Mouse (Mus musculus): ENCODE results near the gene 4430402I18Rik. TPM values are rescaled to one million over a fixed set of nuclear protein-coding genes. Genes with fewer than 3 reads are reported as not detected.
"Not testable (repeated sequence)": the region's sequence is repeated elsewhere in the genome, so short reads cannot be mapped to it uniquely, and the experiment has no call there.

Gene 4430402I18Rik
- total RNA-seq (2021), result 1 to 10 TPM; 3.2 to 8.6 TPM
- long read RNA-seq, experiment 1, partial matches to known transcripts, result 2 of 8 reads
- long read RNA-seq, experiment 1, other reads (novel, unspliced or antisense), result 5 of 8 reads
- long read RNA-seq, experiment 2, partial matches to known transcripts, result 1 of 6 reads
- long read RNA-seq, experiment 2, other reads (novel, unspliced or antisense), result 5 of 6 reads

DNA sequence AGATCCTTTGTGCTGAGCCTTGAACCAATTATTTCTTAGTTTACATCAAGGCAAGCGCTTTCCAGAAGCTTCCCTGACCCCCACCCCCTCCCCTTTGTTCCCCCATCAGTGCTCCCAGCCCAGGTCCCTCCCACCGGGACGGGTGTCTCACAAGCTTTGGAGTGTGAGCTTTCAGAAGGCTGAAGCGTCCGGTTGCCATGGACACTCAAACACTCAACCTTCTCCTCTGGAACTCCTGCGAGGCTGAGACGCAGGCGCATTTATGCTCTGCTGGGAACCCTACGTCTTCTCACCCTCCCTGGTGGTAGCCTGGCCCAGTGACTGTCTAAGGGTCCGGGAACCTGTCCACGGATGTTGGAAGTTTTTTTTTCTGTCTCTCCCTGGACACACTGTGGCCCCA, at the start of gene 4430402I18Rik:
4430402I18Rik (minus strand) TSS at position 149 of the 400 bp plus-strand sequence.
- DNase-seq, result peak; percentile 37 to 41

DNA sequence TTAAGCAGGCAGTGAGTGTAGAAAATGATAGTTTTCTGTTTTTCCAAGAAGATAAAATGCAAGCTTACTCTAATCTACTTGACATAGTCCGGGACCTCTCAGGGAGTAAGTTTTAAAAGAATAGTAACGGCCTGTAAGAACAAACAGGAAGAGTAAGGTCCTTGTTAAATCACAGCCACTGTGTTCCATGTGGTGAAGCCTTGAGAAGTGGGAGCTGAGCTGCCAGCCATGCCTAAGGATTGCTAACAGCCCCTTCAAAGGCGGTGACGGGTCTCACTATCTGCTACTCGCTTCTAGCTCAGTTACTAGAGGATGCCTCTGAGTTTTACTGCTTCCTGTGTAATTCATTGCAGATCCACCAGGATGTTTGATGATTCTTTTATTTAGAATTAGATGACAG, 49.2 kb upstream of the 4430402I18Rik start:
- no peak for DNase-seq

DNA sequence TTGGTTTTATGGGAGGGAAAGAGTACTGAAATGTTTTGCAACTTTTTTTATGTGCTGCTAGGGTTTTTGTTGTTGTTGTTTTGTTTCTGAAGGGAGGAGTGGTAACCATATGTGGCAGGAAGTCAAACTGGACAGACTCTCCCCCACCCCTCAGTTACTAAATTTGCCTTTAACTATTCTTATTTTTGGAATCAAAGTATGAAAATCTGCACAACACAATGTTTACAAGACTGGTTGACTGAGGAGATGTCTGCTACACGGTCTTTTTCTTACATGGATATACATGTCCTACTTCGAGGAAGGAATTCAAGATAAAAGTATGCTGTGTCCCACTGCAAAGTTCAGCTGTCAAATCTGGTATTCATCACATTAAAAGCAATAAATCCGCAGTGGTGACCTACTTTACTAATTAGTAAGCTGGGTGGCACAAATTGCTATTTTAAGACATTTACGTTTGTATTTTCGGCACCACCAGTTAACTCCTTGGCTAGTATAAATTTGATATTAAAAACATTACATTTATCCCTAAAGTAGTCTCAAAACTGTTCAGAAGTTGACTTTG, 48.7 kb upstream of the 4430402I18Rik start:
- DNase-seq, result no peak

GRCm38 (mm10) chr19:29015410-29016203, 48.0 kb upstream of the 4430402I18Rik start:
- DNase-seq, result no peak

GRCm38 (mm10) chr19:29014466-29015055, 47.0 kb upstream of the 4430402I18Rik start:
- no peak for DNase-seq

DNA sequence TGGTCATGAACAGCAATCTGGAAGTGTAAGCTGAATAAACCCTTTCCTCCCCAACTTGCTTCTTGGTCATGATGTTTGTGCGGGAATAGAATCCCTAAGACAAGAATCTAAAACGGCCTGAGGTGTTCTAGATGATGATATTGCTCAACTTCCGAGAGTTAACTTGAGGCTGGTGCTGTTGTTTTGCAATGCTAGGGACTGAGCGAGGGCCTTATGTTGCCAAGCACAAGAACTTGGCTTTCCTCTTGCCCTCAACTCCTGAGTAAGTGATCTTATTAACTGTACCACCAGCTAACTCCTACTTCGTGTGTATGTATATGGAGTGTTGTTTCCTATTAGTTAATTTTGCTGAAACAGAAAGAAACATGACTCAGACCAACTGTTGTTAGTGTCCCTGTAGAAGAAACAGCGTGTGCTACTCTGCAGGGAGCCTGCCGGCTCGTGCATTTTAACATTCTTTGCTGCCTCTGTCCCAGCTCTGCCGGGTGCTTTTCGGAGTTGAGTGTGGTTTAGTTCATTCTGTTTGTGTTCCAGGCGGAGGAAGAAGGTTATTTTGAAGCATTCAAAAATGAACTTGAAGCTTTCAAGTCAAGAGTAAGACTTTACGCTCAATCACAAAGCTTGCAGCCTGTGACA, 43.9 kb upstream of the 4430402I18Rik start:
- no peak for DNase-seq

DNA sequence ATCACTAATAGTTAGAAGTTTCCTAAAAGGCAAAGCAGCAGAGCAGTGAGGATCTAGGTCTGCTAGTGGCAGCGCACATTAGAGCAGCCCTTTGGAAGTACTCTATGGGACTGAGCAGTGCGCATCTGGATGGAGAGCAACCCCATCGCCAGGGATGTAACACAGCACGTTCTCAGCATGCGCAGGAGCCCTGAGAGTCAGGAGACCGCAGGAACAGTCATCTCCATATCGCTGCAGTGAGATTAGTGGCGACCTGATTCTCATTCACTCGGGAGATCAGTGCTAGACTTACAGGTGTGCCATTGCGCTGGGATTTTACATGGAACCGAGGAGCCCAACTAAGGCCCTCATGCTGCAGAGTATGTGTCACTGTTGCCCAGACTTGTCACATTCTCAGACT, 41.4 kb upstream of the 4430402I18Rik start:
- DNase-seq, result no peak

DNA sequence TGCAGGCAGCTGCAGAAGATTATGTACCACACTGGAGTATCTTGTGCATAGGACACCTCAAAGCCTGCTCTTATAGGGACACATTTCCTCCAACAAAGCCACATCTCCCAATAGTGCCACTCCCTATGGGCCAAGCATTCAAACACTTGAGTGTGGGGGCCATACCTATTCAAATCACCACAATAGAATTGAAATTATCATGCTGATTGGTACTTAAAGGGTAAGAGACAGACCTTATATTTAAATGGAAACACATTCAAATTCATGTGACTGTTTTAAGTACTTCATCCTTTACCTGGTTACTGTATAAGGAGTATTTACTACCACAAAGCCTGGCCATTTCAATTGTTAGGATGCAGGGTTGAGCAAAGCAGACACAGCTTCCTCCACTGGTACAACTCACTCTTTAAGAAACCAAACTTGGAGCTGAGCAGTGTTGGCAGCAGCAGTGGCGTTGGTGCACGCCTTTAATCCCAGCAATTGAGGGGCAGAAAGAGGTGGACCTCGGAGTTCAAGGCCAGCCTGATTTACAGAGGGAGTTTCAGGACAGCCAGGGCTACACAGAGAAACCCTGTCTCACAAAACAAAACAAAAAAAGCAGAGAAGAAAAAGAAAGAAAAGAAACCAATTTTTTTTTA, 40.6 kb upstream of the 4430402I18Rik start:
- DNase-seq, result peak; percentile 34 to 40

- not testable (repeated sequence) for DNase-seq
Observed at GRCm38 (mm10) chr19:29000321-29000720, 32.7 kb upstream of the 4430402I18Rik start.

- DNase-seq, result no peak
Observed at GRCm38 (mm10) chr19:28997976-28998630, 30.5 kb upstream of the 4430402I18Rik start.

GRCm38 (mm10) chr19:28995366-28995765, 27.8 kb upstream of the 4430402I18Rik start:
- DNase-seq, result no peak

- DNase-seq, result no peak
Observed at GRCm38 (mm10) chr19:28994870-28995269, 27.3 kb upstream of the 4430402I18Rik start.

- DNase-seq, result no peak
Observed at GRCm38 (mm10) chr19:28991391-28991790, 23.8 kb upstream of the 4430402I18Rik start.

GRCm38 (mm10) chr19:28990590-28991221, 23.1 kb upstream of the 4430402I18Rik start:
- DNase-seq, result peak in 1 of 2 experiments; percentile 32

- peak; percentile 100 for DNase-seq
Observed at GRCm38 (mm10) chr19:28990194-28990589, 22.6 kb upstream of the 4430402I18Rik start, which contains the start of gene Cdc37l1. Gene Cdc37l1, plus strand, starts transcription at chr19:28990352.

GRCm38 (mm10) chr19:28989515-28989914, 21.9 kb upstream of the 4430402I18Rik start:
- no peak for DNase-seq

DNA sequence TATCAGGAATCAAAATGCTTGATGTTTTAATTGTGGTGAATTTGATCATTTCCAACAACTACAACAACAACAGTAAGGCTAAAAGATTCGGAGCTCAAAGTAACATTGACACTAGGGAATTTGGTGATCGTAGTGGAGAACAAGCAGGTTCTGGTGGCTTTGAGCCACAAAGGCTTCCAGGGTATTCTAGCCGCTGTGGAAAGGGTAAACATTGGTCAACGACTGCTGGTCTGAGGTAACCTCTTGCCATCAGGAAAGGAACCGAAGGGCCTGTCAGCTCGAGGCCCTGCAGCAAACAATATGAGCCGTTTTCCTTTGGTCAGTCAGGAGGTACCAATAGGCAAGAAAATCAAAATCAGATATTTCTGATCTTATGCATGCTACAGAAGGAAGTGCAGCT, 15.0 kb upstream of the 4430402I18Rik start:
- no peak for DNase-seq

GRCm38 (mm10) chr19:28974862-28975611, 7.4 kb upstream of the 4430402I18Rik start:
- DNase-seq, result peak; percentile 86 to 92

DNA sequence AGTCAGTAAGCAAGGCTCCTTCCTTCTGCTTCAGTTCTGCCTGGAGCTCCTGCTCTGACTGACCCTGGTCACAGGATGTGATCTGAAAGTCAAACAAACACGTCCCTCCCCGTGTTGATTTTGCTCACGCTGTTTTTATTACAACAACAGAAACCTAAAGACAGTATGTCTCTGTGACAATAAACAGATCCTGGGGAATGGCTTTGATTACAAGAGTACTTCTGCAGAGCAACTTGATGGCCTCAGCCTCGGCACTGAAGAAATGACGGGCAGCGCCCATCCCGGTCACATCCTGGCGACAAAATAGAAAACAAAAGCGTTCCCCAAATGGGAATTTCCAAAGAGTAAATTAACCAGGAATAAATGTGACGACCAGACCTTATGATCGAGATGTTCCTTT, 2.7 kb upstream of the 4430402I18Rik start:
- no peak for DNase-seq

DNA sequence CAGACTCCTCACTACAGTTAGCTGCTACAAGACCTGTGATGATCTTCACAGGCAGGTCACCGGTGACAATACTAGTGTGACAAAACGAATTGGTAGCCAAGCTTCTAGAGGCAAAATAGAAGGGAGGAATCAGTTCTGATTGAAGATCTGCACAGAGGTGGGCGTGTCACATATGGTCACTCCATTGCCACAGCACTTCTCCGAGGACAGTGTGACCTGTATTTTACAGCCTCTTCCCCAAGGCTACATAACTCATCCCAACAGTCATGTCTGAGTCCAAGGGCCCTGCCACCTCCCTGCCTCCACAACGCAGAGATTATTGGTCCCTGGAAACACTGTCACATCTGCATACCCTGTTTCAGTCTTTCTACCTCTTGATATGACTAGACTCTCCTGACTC, 1.6 kb upstream of the 4430402I18Rik start:
- peak; percentile 39 to 52 for DNase-seq
